Mouse (Mus musculus) heart, adult 2 months (tissue): ENCODE measurements at regions not wholly inside any gene's neighbourhood (a gene's known extent, or its start where the extent isn't known, plus 50 kb on each side); places are given as distances from the start of the nearest gene placed in this dataset.

ENCODE experiments used
- CTCF ChIP-seq: fragments of 200-600 bp; IDR thresholded peaks from 2 replicates; pipeline ENCODE4 v1.8.1; 2022; ENCODE audit warnings: antibody characterized with exemption, mild to moderate bottlenecking, moderate library complexity
- POLR2A ChIP-seq: fragments of 200-500 bp; IDR thresholded peaks from 2 replicates; pipeline ENCODE4 v1.6.1; 2011; ENCODE audit warnings: mild to moderate bottlenecking, low read depth, low read length, control low read depth; ENCODE audit not compliant: insufficient read depth

DNA sequence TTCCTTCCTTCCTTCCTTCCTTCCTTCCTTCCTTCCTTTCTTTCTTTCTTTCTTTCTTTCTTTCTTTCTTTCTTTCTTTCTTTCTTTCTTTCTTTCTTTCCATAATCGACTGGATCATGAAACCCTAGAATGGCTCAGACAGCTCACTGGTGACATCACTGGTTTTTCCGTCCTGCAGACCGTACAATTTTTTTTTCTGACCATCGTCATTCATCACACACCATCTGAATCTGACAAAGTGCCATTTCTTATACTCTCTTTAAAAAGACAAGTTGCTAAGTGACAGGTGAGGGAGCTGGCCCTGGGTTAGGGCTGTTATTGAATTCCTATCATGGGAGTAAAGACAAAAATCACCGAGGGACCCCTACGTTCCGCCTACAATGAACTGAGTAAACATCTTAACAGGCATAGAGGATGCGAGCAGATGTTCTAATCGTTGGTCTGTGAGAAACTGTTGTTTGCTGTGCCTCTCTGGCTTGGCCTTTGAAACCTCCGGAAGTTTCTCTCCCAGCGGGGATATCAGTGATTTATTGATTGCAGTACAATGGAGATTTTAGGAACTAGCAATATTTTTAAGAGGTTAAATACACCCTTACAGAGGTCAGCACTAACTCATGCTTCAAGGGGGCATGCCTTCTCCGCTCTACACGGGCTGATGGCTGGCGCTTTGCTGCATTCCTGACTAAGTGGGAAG lies 192.6 kb upstream of the Gm5148 start:
- TF ChIP-seq POLR2A (no peak), CTCF (no peak)
